Mouse (Mus musculus) MN1 (cell line): ENCODE data around the gene Tmem160.

ENCODE experiments used
- DNase-seq: peaks from one replicate; pipeline ENCODE4 v3.0.0-alpha.2; 2016; ENCODE audit warnings: low spot score

Gene Tmem160

GRCm38 (mm10) chr7:16452587-16453073, at the start of gene Tmem160:
TSS of gene Tmem160 (plus strand) at chr7:16452779.
- peak; percentile 88 for DNase-seq

GRCm38 (mm10) chr7:16402968-16403948, 49.3 kb upstream of the Tmem160 start:
- DNase-seq = no peak

- no peak for DNase-seq
These were observed 48.1 kb upstream of the Tmem160 start for GRCm38 (mm10) chr7:16404315-16405072.

- peak; percentile 27 for DNase-seq
These were observed 47.5 kb upstream of the Tmem160 start for GRCm38 (mm10) chr7:16405073-16405455.

- DNase-seq = peak; percentile 61
These were observed 46.8 kb upstream of the Tmem160 start for GRCm38 (mm10) chr7:16405516-16406351.

- no peak for DNase-seq
These were observed 45.6 kb upstream of the Tmem160 start for GRCm38 (mm10) chr7:16406978-16407377.

- no peak for DNase-seq
These were observed 41.5 kb upstream of the Tmem160 start for GRCm38 (mm10) chr7:16411100-16411499.

- no peak for DNase-seq
These were observed 40.2 kb upstream of the Tmem160 start for GRCm38 (mm10) chr7:16412220-16412896.

- DNase-seq = no peak
These were observed 39.6 kb upstream of the Tmem160 start for GRCm38 (mm10) chr7:16412930-16413329.

GRCm38 (mm10) chr7:16415426-16415825, 37.2 kb upstream of the Tmem160 start:
- DNase-seq = no peak

GRCm38 (mm10) chr7:16417141-16417771, 35.3 kb upstream of the Tmem160 start:
- no peak for DNase-seq

- DNase-seq = no peak
These were observed 33.9 kb upstream of the Tmem160 start for GRCm38 (mm10) chr7:16418713-16419112.

GRCm38 (mm10) chr7:16420493-16421118, 32.0 kb upstream of the Tmem160 start:
- DNase-seq = no peak

- no peak for DNase-seq
These were observed 30.2 kb upstream of the Tmem160 start for GRCm38 (mm10) chr7:16422222-16422856.

- DNase-seq = no peak
These were observed 28.8 kb upstream of the Tmem160 start for GRCm38 (mm10) chr7:16423731-16424130.

GRCm38 (mm10) chr7:16425721-16426120, 26.9 kb upstream of the Tmem160 start:
- DNase-seq = no peak

- DNase-seq = peak; percentile 68
These were observed 26.4 kb upstream of the Tmem160 start for GRCm38 (mm10) chr7:16426129-16426729.

GRCm38 (mm10) chr7:16433352-16433971, 19.1 kb upstream of the Tmem160 start:
- DNase-seq = peak; percentile 27

- no peak for DNase-seq
These were observed 17.5 kb upstream of the Tmem160 start for GRCm38 (mm10) chr7:16435088-16435487.
